Mouse (Mus musculus) erythroblast, embryonic 14.5 days (primary cell): ENCODE data around the gene Wdtc1. TPM values are rescaled to one million over a fixed set of nuclear protein-coding genes. Genes with fewer than 3 reads are reported as not detected.

Source experiments
- H3K27me3 ChIP-seq: 2 replicates; pipeline ENCODE4 v1.6.1; 2012; ENCODE audit warnings: inconsistent platforms; ENCODE audit not compliant: control insufficient read depth
- H3K36me3 ChIP-seq: 2 replicates; pipeline ENCODE4 v1.6.1; 2012; ENCODE audit warnings: mild to moderate bottlenecking, inconsistent platforms; ENCODE audit not compliant: control insufficient read depth
- H3K4me1 ChIP-seq: 2 replicates; pipeline ENCODE4 v1.6.1; 2012; ENCODE audit warnings: inconsistent platforms; ENCODE audit not compliant: control insufficient read depth
- H3K4me3 ChIP-seq: replicated peaks from 2 replicates; pipeline ENCODE3; 2012; ENCODE audit warnings: moderate library complexity, mild to moderate bottlenecking, inconsistent platforms
- H3K9me3 ChIP-seq: 2 replicates; pipeline ENCODE4 v1.6.1; 2012; ENCODE audit warnings: low read length, inconsistent platforms, mixed read lengths; ENCODE audit not compliant: control insufficient read depth
- GATA1 ChIP-seq: IDR thresholded peaks from 2 replicates; pipeline ENCODE4 v1.6.1; 2012; ENCODE audit warnings: low read length, inconsistent platforms, mixed read lengths
- TAL1 ChIP-seq: IDR thresholded peaks from 3 replicates; pipeline ENCODE4 v1.6.1; 2012; ENCODE audit warnings: low read length, inconsistent platforms, mixed read lengths
- polyA plus RNA-seq: library from polyadenylated mRNA; stranded (reverse); fragments of >175 nt; gene quantifications from 2 replicates; pipeline ENCODE4 v1.2.3, GENCODE M21; 2012

Gene Wdtc1
- polyA plus RNA-seq, 1 experiment: 23.1 TPM

DNA sequence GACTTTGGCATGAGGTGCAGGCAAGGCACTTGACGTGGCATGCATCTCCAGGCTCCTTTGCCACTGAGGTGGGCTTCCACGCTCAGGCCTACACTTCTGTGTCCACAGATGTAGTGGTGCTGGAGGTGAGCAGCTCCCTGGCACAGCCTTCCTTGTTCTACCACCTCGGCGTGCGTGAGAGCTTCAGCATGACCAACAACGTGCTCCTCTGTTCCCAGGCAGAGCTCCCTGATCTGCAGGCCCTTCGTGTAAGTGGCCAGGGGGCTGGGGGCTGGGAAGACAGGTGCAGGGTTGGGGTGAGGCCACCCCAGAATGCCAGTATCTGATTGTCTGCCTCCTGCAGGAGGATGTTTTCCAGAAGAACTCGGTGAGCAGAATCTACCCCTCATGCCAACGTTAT is 110.6 kb downstream of the Wdtc1 start:
- Histone ChIP-seq H3K4me1 (peaks cover 84% of the 10 kb centered on the region), H3K9me3 (no peaks in the 10 kb centered on the region), H3K27me3 (peaks cover 16% of the 10 kb centered on the region), H3K36me3 (no peaks in the 10 kb centered on the region), H3K4me3 (no peak overlapping the region)
- no peak for TF ChIP-seq GATA1
- no peak for TF ChIP-seq TAL1

Other genes starting within 250 kb of the Wdtc1 start
- 7.5 and 8.8 TPM in 2 replicates for gene Wasf2, start 223.0 kb downstream of the Wdtc1 start, polyA plus RNA-seq
- not detected in 2 replicates for gene Cd164l2, start 141.3 kb downstream of the Wdtc1 start, polyA plus RNA-seq
- gene Gpr3, start 140.9 kb downstream of the Wdtc1 start, polyA plus RNA-seq: not detected in 2 replicates
- gene Map3k6, start 112.7 kb downstream of the Wdtc1 start, polyA plus RNA-seq: 0.64 and 1.2 TPM in 2 replicates
- gene Sytl1, start 90.4 kb downstream of the Wdtc1 start, polyA plus RNA-seq: 0.07 and 0.20 TPM in 2 replicates
- gene Tmem222, start 75.7 kb downstream of the Wdtc1 start, polyA plus RNA-seq: 4.2 and 5.3 TPM in 2 replicates
- gene Slc9a1, start 16.2 kb upstream of the Wdtc1 start, polyA plus RNA-seq: 3.7 and 3.8 TPM in 2 replicates
- gene Tent5b, start 126.7 kb upstream of the Wdtc1 start, polyA plus RNA-seq: not detected in 2 replicates
- gene Trnp1, start 145.1 kb upstream of the Wdtc1 start, polyA plus RNA-seq: not detected in 2 replicates
- not detected in 2 replicates for gene Kdf1, start 165.5 kb upstream of the Wdtc1 start, polyA plus RNA-seq
- 24.0 and 28.9 TPM in 2 replicates for gene Nudc, start 192.5 kb upstream of the Wdtc1 start, polyA plus RNA-seq
- not detected in 2 replicates for gene Nr0b2, start 199.9 kb upstream of the Wdtc1 start, polyA plus RNA-seq
- 1.2 and 1.6 TPM in 2 replicates for gene Gpatch3, start 221.3 kb upstream of the Wdtc1 start, polyA plus RNA-seq
- gene Gpn2, start 230.9 kb upstream of the Wdtc1 start, polyA plus RNA-seq: 4.0 and 4.2 TPM in 2 replicates
- gene Sfn, start 248.7 kb upstream of the Wdtc1 start, polyA plus RNA-seq: 0.06 and 0.22 TPM in 2 replicates